Mouse (Mus musculus) kidney, embryonic 14.5 days (tissue): ENCODE measurements around the gene Frem2. TPM values are rescaled to one million over a fixed set of nuclear protein-coding genes. Genes with fewer than 3 reads are reported as not detected.
A peak's percentile ranks its signal among the peaks of the same experiment; 100 is the strongest.

Source experiments
- ATAC-seq: fragments of 200-750 bp; cut with Nextera tagmentation; 2 replicates; pipeline ENCODE4 v1.8.0; 2017; ENCODE audit warnings: moderate number of reproducible peaks, mild to moderate bottlenecking, moderate TSS enrichment, moderate library complexity; ENCODE audit not compliant: low FRiP score, low TSS enrichment
- H3K27ac ChIP-seq: fragments of 300-500 bp; sonication (generic); 2 replicates; pipeline ENCODE4 v1.5.1; 2014; ENCODE audit warnings: low read depth, mild to moderate bottlenecking, low read length, moderate library complexity, mixed read lengths
- H3K27me3 ChIP-seq: fragments of 300-500 bp; sonication (generic); 2 replicates; pipeline ENCODE4 v1.6.1; 2014; ENCODE audit warnings: mild to moderate bottlenecking, low read length; ENCODE audit not compliant: control insufficient read depth, insufficient read depth
- H3K36me3 ChIP-seq: fragments of 300-500 bp; sonication (generic); 2 replicates; pipeline ENCODE4 v1.6.1; 2014; ENCODE audit warnings: low read length, mixed read lengths; ENCODE audit not compliant: control insufficient read depth, insufficient read depth
- H3K4me1 ChIP-seq: fragments of 300-500 bp; sonication (generic); 2 replicates; pipeline ENCODE4 v1.6.1; 2014; ENCODE audit warnings: low read length, mixed read lengths; ENCODE audit not compliant: control insufficient read depth, insufficient read depth
- H3K4me2 ChIP-seq: fragments of 300-500 bp; sonication (generic); replicated peaks from 2 replicates; pipeline ENCODE4 v1.6.1; 2014; ENCODE audit warnings: low read depth, mild to moderate bottlenecking, low read length
- H3K4me3 ChIP-seq: fragments of 300-500 bp; sonication (generic); 2 replicates; pipeline ENCODE4 v1.5.1; 2014; ENCODE audit warnings: mild to moderate bottlenecking, low read length
- H3K9ac ChIP-seq: fragments of 300-500 bp; sonication (generic); 2 replicates; pipeline ENCODE4 v1.6.1; 2014; ENCODE audit warnings: low read depth, mild to moderate bottlenecking, low read length, moderate library complexity
- H3K9me3 ChIP-seq: fragments of 300-500 bp; sonication (generic); 2 replicates; pipeline ENCODE4 v1.6.1; 2016; ENCODE audit warnings: low read length; ENCODE audit not compliant: control insufficient read depth
- whole genome bisulfite sequencing: fragments of 180-500 bp; shearing (Covaris S2); extraction: QIAGEN DNeasy Blood & Tissue Kit; methylation state at CpG from one replicate; pipeline ENCODE4 v1.1.7; 2014; 5-methylcytosine and 5-hydroxymethylcytosine counted together
- polyA plus RNA-seq: library from polyadenylated mRNA; unstranded; fragments of >200 nt; fragmentation: Nextera tagmentation; extraction: Ambion mirVana; gene quantifications from 2 replicates; pipeline ENCODE4 v1.2.1, GENCODE M21; 2014

The Frem2 gene
- polyA plus RNA-seq, 1 experiment from 2014 or later: 27.0 TPM

DNA sequence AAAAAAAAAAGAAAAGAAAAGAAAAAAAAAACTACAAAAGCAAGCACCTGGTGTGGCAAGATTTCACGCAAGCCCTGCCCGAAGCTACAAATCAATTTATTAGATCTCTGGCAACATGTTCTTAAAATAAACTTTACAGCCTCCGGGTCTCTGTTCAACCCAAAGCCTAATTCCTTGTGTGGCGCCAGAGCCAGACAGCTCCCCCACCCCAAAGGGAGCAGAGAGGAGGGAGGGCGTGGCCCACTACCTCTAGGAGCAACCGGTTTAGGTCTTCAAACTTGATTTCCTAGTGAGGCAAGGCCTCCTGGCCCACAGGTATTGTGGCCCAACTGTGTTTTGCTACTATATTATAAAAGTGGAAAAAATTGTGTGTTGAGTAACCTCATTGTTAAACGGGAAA lies 57.8 kb downstream of the Frem2 start:
- Histone ChIP-seq H3K27me3 (no peaks in the 10 kb centered on the region), H3K4me1 (peaks cover 20% of the 10 kb centered on the region), H3K9me3 (no peaks in the 10 kb centered on the region), H3K36me3 (no peaks in the 10 kb centered on the region; the same call in 1 of the 2 replicates), H3K4me2 (no peak overlapping the region), H3K9ac (no peak overlapping the region), H3K27ac (no peak overlapping the region), H3K4me3 (no peak overlapping the region)
- WGBS: 12% methylated on average over 7 of the region's 7 CpGs
- no peak for ATAC-seq

DNA sequence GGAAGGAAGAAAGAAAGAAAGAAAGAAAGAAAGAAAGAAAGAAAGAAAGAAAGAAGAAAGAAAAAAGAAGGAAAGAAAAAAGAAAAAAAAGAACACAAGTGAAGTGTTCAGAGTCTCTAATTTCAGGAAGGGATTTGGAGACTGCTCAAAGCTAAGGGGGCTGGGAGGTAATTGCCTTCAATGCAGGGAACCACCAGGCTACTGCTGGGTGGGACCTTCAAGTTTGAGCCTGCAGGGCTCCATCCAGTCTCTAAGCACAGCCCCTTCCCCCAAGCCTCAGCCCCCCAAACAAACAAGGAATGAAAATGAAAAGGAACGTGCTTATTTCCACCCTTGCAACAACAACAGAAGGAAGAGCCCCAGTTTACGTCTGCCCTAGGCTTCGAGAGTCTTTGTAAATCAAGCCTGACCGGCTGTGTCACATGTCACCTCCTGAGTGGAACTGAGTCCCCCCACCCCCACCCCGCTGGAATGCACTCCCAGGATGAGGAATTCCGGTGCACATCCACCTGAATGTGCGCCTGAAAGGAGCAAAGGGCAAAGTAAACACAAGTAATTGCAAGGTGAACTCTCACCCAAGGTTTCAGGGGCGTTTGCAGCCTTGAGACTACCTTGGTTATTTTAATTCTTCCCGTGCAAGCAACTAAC lies 58.9 kb downstream of the Frem2 start:
- ATAC-seq: 0 out of 2 replicates have a peak, but pooled peaks have one; percentile 51
- WGBS: 2% methylated on average over 9 of the region's 9 CpGs
- Histone ChIP-seq H3K36me3 (no peaks in the 10 kb centered on the region), H3K27me3 (no peaks in the 10 kb centered on the region), H3K9me3 (no peaks in the 10 kb centered on the region), H3K4me3 (no peak overlapping the region), H3K4me2 (peak overlapping the region; percentile 25; the same call in 1 of the 2 replicates), H3K27ac (0 out of 2 replicates have a peak overlapping the region, but pooled peaks have one; percentile 24), H3K4me1 (peaks cover 23% of the 10 kb centered on the region), H3K9ac (no peak overlapping the region)

DNA sequence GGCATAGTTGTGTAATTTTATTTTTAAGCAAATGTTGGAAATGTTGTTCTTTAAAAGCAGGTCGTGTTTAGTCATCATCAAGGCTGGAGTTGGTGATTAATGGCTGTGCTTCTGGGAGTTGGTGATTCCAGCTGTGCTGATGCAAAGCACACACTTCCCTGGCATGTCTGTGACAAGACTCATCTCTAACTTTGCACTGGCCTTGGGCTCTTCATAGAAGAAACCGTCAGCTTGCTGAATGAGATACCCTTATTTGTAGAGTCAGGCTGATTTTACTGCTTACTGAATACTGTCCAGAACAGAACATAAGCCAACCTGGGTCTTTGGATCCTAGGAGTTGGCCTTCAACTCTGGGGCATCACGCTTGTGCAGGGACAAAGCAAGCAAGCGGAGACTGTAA lies 62.7 kb downstream of the Frem2 start:
- Histone ChIP-seq H3K36me3 (no peaks in the 10 kb centered on the region), H3K4me1 (peaks cover 28% of the 10 kb centered on the region), H3K4me2 (no peak overlapping the region), H3K9me3 (no peaks in the 10 kb centered on the region), H3K4me3 (no peak overlapping the region), H3K27ac (no peak overlapping the region), H3K27me3 (no peaks in the 10 kb centered on the region), H3K9ac (no peak overlapping the region)
- WGBS: 54% methylated on average over 4 of the region's 4 CpGs
- no peak for ATAC-seq

DNA sequence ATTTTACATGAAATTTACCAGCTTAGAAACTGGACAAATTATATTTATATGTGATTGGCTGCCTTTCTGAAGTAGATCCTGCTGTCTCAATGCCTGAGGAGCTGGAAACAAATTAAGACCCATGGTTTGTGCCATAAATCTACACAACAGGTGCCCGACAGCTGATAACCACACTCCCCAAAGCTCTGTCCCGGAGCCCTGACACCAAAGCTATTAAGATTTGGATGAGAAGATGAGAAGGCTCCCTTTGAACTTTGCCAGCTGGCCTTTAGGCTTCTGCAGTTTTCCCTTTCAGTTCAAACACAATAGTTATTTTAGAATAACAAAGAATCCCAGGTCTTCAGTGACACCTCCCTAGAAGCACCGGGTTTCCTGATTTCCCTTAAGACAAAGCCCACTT lies 63.4 kb downstream of the Frem2 start:
- no peak overlapping the region for H3K27ac ChIP-seq
- ATAC-seq: 0 out of 2 replicates have a peak, but pooled peaks have one; percentile 38
- WGBS: 8% methylated on average over 3 of the region's 3 CpGs
- no peaks in the 10 kb centered on the region for H3K27me3 ChIP-seq
- no peak overlapping the region for H3K4me3 ChIP-seq
- H3K4me2 ChIP-seq: no peak overlapping the region
- no peak overlapping the region; the same call in 1 of the 2 replicates for H3K9ac ChIP-seq
- no peaks in the 10 kb centered on the region for H3K36me3 ChIP-seq
- H3K4me1 ChIP-seq: peaks cover 22% of the 10 kb centered on the region; the same call in 1 of the 2 replicates
- H3K9me3 ChIP-seq: no peaks in the 10 kb centered on the region

DNA sequence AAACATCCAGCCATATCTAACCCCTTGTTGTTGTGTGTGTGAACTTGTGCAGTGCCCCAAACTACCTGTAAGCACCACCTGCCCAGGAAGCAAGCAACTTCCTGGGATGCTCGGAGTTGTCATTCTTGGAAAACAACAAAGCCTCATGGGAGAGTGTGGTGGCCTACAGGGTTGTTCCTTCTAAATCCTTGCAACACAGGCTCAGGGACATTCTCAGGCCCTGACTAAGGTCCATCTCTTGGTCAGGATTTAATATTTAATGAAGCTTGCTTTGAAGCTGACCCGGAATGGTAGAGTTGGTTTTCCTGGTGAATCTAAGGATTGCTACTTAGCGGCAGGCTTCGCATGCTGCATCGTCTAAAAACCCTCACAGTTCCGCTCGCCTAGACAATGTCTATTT lies 65.1 kb downstream of the Frem2 start:
- Histone ChIP-seq H3K4me1 (peaks cover 16% of the 10 kb centered on the region; the same call in 1 of the 2 replicates), H3K36me3 (no peaks in the 10 kb centered on the region), H3K4me2 (no peak overlapping the region), H3K4me3 (no peak overlapping the region), H3K9me3 (no peaks in the 10 kb centered on the region), H3K27me3 (no peaks in the 10 kb centered on the region), H3K27ac (no peak overlapping the region), H3K9ac (no peak overlapping the region)
- ATAC-seq: no peak
- 85% methylated on average over 7 of the region's 7 CpGs for WGBS

DNA sequence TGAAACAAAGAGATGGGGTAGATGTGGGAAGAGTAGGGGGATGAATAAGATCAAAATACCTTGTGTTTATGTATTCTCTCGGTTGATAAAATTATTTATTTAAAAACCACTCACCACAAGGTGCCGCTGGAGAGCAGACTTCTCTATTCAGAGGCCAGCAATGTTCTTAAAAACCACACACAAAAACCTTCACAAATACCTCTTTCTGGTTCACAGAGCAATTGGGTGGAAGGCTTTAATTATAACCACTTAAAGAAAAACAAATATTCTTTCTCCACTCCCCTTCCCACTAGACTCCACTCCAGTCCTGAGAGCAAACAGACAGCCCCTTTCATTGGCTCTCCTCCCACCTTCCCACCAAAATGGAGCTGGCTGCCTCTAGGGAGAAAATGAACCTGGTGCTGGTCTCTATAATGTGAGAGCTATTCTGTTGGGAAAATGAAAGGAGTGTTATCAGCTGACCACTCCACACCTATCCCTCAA lies 67.0 kb downstream of the Frem2 start:
- no peak overlapping the region for H3K9ac ChIP-seq
- no peak overlapping the region for H3K4me2 ChIP-seq
- no peak overlapping the region for H3K4me3 ChIP-seq
- H3K36me3 ChIP-seq: peaks cover 4% of the 10 kb centered on the region; the same call in 1 of the 2 replicates
- peak; percentile 71 for ATAC-seq
- no peaks in the 10 kb centered on the region for H3K9me3 ChIP-seq
- no peaks in the 10 kb centered on the region for H3K27me3 ChIP-seq
- H3K27ac ChIP-seq: 0 out of 2 replicates have a peak overlapping the region, but pooled peaks have one; percentile 48
- 4% methylated on average over 2 of the region's 2 CpGs for WGBS
- H3K4me1 ChIP-seq: peaks cover 16% of the 10 kb centered on the region; the same call in 1 of the 2 replicates

DNA sequence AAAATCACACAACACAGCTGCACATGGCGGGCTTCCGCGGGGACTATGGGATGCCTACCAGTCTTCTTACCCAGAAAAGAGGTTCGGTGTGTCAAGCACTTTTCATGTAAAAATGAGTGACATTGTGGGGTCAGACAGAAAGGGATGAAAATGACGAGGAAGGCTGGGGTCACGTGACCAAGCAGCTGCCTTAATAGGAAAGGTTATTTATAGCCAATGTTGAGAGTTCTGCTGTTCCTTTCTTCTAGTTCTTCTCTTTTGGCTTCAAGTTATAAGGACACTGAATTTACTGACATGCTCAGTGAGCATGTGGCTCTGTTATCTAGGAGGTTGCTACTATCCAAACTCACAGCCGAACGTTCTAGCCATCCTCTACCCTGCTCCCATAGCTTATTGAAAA lies 73.9 kb downstream of the Frem2 start:
- no peak for ATAC-seq
- Histone ChIP-seq H3K36me3 (peaks cover 4% of the 10 kb centered on the region; the same call in 1 of the 2 replicates), H3K9me3 (no peaks in the 10 kb centered on the region), H3K27ac (no peak overlapping the region), H3K9ac (no peak overlapping the region), H3K4me3 (no peak overlapping the region), H3K4me2 (no peak overlapping the region), H3K27me3 (no peaks in the 10 kb centered on the region), H3K4me1 (no peaks in the 10 kb centered on the region)
- 86% methylated on average over 8 of the region's 8 CpGs for WGBS

DNA sequence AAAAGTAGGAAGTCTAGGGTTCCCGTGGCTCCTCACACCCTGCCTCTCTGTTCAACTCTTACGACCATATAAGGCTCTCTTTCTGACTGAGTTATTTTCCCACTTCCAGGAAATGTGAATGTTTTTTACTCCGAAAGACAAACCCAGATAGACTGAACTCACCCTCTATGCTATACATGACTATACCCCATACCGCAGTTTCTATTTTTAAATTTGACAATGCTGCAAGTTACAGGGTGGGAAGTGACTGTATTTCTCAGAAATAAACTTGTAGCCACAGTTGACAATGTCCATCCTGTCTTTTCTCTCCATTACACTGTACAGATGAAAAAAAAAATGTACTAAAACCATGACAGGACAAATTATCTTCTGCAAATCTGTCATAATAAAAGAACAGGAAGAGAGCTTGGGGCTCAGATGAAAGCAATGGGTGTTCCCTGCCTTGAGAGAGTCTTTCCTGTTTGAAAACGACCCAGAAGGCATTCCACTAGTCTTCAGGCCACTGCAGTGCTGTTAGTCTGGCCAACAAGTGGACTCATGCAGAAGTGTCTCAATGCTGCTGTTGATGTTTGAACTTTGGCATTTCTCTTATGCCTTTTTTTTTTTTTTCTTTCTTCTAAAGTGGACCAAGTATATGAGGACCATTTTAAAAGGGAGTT lies 76.4 kb downstream of the Frem2 start:
- WGBS: 61% methylated on average over 5 of the region's 5 CpGs
- Histone ChIP-seq H3K9ac (no peak overlapping the region), H3K36me3 (peaks cover 4% of the 10 kb centered on the region; the same call in 1 of the 2 replicates), H3K4me2 (no peak overlapping the region), H3K9me3 (no peaks in the 10 kb centered on the region), H3K4me1 (peaks cover 3% of the 10 kb centered on the region; the same call in 1 of the 2 replicates), H3K4me3 (no peak overlapping the region), H3K27ac (no peak overlapping the region), H3K27me3 (no peaks in the 10 kb centered on the region)
- ATAC-seq: no peak

DNA sequence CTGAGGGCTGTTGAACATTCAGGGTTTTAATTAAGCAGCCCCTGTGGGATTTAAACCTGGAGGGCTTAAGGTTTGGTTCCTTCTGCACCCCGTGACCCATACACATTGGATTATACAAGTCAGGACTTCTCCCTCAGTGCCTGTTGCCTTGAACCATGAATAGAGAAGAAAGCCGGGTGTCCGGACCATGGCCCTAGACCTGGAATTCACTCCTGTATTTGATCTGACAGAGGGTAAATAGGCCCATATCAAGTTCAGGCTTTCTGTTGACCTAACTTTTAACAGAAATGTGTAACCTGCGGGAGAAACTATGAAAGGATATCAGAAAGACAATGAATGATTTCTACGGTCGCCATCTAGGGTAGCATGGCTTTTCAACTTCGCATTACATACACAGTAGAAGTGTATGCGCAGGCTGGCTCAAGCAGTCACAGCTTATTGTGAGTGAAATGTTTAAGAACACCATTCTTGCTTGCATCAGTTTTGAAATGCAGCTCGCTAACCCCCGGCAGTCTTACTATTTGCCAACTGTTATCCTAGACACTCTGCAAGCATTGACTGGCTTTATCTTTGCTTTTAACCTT lies 77.9 kb downstream of the Frem2 start:
- Histone ChIP-seq H3K9ac (no peak overlapping the region), H3K4me1 (peaks cover 5% of the 10 kb centered on the region), H3K4me3 (no peak overlapping the region), H3K36me3 (no peaks in the 10 kb centered on the region), H3K27me3 (no peaks in the 10 kb centered on the region), H3K27ac (no peak overlapping the region), H3K9me3 (no peaks in the 10 kb centered on the region), H3K4me2 (no peak overlapping the region)
- 92% methylated on average over 10 of the region's 10 CpGs for WGBS
- no peak for ATAC-seq
